Mouse (Mus musculus) heart, embryonic 16.5 days (tissue): Measurements from ENCODE around the gene Nlrc4. TPM values are rescaled to one million over a fixed set of nuclear protein-coding genes. Genes with fewer than 3 reads are reported as not detected.

ENCODE experiments used
- ATAC-seq: fragments of 200-750 bp; cut with Nextera tagmentation; replicated peaks from 2 replicates; pipeline ENCODE4 v1.8.0; 2017; ENCODE audit warnings: moderate number of reproducible peaks; ENCODE audit not compliant: insufficient read depth, low FRiP score; ENCODE audit errors: extremely low read depth
- H3K27ac ChIP-seq: fragments of 300-500 bp; sonication (generic); 2 replicates; pipeline ENCODE4 v1.5.1; 2014; ENCODE audit warnings: mild to moderate bottlenecking, low read length, control low read depth, moderate library complexity
- H3K27me3 ChIP-seq: fragments of 300-500 bp; sonication (generic); 2 replicates; pipeline ENCODE4 v1.6.1; 2014; ENCODE audit warnings: low read length, mixed read lengths; ENCODE audit not compliant: control insufficient read depth, insufficient read depth
- H3K36me3 ChIP-seq: fragments of 300-500 bp; sonication (generic); 2 replicates; pipeline ENCODE4 v1.6.1; 2014; ENCODE audit not compliant: control insufficient read depth, insufficient read depth
- H3K4me1 ChIP-seq: fragments of 300-500 bp; sonication (generic); 2 replicates; pipeline ENCODE4 v1.6.1; 2014; ENCODE audit warnings: low read length, mixed read lengths; ENCODE audit not compliant: control insufficient read depth, insufficient read depth
- H3K4me2 ChIP-seq: fragments of 300-500 bp; sonication (generic); 2 replicates; pipeline ENCODE4 v1.6.1; 2014; ENCODE audit warnings: low read depth, mild to moderate bottlenecking, control low read depth, low read length
- H3K4me3 ChIP-seq: fragments of 300-500 bp; sonication (generic); 2 replicates; pipeline ENCODE4 v1.5.1; 2014; ENCODE audit warnings: mild to moderate bottlenecking, control low read depth, low read length
- H3K9ac ChIP-seq: fragments of 300-500 bp; sonication (generic); 2 replicates; pipeline ENCODE4 v1.6.1; 2014; ENCODE audit warnings: low read length, control low read depth
- H3K9me3 ChIP-seq: fragments of 300-500 bp; sonication (generic); replicated peaks from 2 replicates; pipeline ENCODE4 v1.6.1; 2016; ENCODE audit warnings: low read length; ENCODE audit not compliant: control insufficient read depth
- WGBS: fragments of 180-500 bp; shearing (Covaris S2); extraction: QIAGEN DNeasy Blood & Tissue Kit; methylation state at CpG from one replicate; pipeline ENCODE4 v1.1.7; 2014; 5-methylcytosine and 5-hydroxymethylcytosine counted together
- polyA plus RNA-seq: library from polyadenylated mRNA; unstranded; fragments of >200 nt; fragmentation: Nextera tagmentation; extraction: Ambion mirVana; gene quantifications from 2 replicates; pipeline ENCODE4 v1.2.1, GENCODE M21; 2015

Gene Nlrc4
- polyA plus RNA-seq, 1 experiment from 2014 or later, result 0.28 TPM

DNA sequence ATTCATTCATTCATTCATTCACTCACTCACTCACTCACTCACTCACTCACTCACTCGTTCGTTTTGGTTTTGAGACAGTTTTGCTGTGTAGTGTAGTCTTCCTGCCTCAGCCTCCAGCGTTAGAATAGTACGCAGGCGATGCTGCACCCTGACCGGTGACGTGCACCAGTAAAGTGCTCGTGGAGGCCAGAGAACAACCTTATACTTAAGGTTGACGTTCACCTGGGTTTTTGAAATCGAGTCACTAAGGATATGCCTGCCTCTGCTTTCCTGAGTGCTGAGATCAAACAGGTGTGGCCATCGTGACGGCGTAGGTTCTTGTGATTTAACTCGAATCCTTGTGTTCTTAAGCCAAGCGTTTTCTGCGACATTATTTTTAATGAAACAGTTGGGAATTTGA, 64.1 kb downstream of the Nlrc4 start:
- peak overlapping the region; percentile 75 for H3K9ac ChIP-seq
- peak; percentile 16 for ATAC-seq
- peak overlapping the region; percentile 75 for H3K4me2 ChIP-seq
- H3K36me3 ChIP-seq, result no peaks in the 10 kb centered on the region
- 22% methylated on average over 16 of the region's 16 CpGs for WGBS
- no peaks in the 10 kb centered on the region for H3K9me3 ChIP-seq
- peak overlapping the region; percentile 75 for H3K27ac ChIP-seq
- H3K27me3 ChIP-seq, result no peaks in the 10 kb centered on the region
- H3K4me3 ChIP-seq, result peak overlapping the region; percentile 78
- peaks cover 9% of the 10 kb centered on the region; the same call in 1 of the 2 replicates for H3K4me1 ChIP-seq

DNA sequence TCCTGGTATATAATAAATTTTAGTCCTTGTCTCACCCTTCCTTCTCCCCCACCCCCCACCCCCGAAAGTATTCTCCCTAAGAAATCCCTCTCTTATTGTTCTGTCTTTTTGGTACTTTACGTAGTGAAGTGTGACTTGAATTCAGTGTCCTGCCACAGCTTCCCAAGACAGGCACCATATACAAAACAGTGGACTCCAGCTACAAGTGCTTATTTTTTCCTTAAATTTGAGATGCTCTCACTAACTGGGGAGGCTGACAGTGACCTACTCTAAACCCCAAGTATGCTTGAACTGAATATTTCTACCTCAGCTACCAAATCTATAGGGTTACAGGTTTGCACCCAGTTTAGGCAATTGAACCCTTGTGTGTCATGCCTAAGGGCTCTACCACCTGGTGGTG, 64.6 kb downstream of the Nlrc4 start:
- H3K36me3 ChIP-seq, result no peaks in the 10 kb centered on the region
- no peaks in the 10 kb centered on the region for H3K27me3 ChIP-seq
- no peak overlapping the region for H3K9ac ChIP-seq
- H3K4me1 ChIP-seq, result peaks cover 9% of the 10 kb centered on the region; the same call in 1 of the 2 replicates
- H3K9me3 ChIP-seq, result no peaks in the 10 kb centered on the region
- peak overlapping the region; percentile 75; the same call in 1 of the 2 replicates for H3K4me2 ChIP-seq
- no peak for ATAC-seq
- no peak overlapping the region for H3K27ac ChIP-seq
- WGBS, result 65% methylated on average over 2 of the region's 2 CpGs
- no peak overlapping the region for H3K4me3 ChIP-seq

DNA sequence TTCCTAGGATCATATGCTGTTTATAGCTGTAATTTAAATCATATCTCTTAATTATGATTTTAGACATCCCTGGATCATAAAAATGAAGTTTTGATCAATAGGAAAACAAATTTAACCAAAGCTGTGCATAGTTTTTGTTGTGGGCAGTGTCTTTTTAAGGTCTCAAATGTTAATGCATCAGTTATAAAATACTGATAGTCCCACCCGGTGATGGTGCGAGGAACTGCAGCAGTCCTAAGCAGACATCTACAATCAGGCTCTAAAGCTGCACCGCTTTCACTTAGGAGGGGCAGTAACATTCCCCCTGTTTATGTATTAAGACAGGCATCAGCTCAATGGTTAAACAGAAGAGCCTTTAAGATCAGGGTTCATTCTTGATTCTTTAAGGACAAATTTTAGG, 69.1 kb downstream of the Nlrc4 start:
- Histone ChIP-seq H3K27ac (no peak overlapping the region), H3K4me1 (0 out of 2 replicates have a peak, but pooled peaks cover 2% of the 10 kb centered on the region), H3K4me3 (no peak overlapping the region), H3K9me3 (no peaks in the 10 kb centered on the region), H3K4me2 (no peak overlapping the region), H3K27me3 (no peaks in the 10 kb centered on the region), H3K36me3 (peaks cover 18% of the 10 kb centered on the region), H3K9ac (no peak overlapping the region)
- no peak for ATAC-seq
- WGBS, result 80% methylated on average over 3 of the region's 3 CpGs

DNA sequence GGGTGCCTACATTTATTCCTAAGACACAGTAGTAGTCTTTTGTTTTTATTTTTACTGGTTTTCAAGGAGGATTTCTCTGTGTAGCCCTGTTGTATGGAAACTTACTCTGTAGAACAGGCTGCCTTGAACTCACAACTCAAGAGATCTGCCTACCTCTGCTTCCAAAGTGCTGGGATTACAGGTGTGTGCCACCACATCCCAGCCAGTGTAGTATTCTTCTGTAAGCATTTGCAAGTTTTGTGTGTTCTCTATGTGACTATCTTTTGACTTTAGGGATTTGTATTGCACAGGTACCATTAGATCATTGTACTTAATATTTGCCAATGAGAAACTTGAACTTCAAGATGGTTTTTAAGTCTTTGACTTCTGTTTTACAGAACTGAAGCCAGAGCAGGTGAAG, 72.3 kb downstream of the Nlrc4 start:
- peaks cover 31% of the 10 kb centered on the region for H3K36me3 ChIP-seq
- ATAC-seq, result no peak
- no peak overlapping the region for H3K4me2 ChIP-seq
- no peaks in the 10 kb centered on the region for H3K27me3 ChIP-seq
- H3K9ac ChIP-seq, result no peak overlapping the region
- H3K27ac ChIP-seq, result no peak overlapping the region
- H3K9me3 ChIP-seq, result no peaks in the 10 kb centered on the region
- H3K4me3 ChIP-seq, result no peak overlapping the region
- no peaks in the 10 kb centered on the region for H3K4me1 ChIP-seq

DNA sequence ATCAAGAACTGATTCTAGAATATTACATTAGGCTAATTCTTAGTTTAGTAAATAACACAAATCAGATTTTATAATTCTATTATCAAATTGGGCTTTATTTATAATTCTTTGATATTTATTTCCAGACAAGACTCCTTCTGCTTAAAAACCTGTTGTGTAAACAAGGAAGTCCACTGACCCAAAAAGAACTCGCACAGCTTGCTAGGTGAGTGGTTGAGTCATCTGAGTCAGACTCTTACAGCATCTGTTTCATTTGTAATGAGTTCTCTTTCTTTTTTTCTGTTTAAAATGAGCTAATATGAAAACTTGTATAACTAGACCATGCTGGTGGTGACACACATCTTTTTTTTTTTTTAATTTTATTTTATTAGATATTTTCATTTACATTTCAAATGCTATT, 82.0 kb downstream of the Nlrc4 start:
- Histone ChIP-seq H3K9ac (no peak overlapping the region), H3K4me2 (no peak overlapping the region), H3K4me3 (no peak overlapping the region), H3K27me3 (no peaks in the 10 kb centered on the region), H3K9me3 (no peaks in the 10 kb centered on the region), H3K27ac (no peak overlapping the region), H3K4me1 (no peaks in the 10 kb centered on the region), H3K36me3 (peaks cover 39% of the 10 kb centered on the region)
- ATAC-seq, result no peak
- WGBS, result 90% methylated on average over 1 of the region's 1 CpGs

Other genes starting within 250 kb of the Nlrc4 start
- 71.4 and 72.2 TPM in 2 replicates for gene Memo1, start 163.6 kb downstream of the Nlrc4 start, polyA plus RNA-seq
- 184 and 188 TPM in 2 replicates for gene Dpy30, start 135.2 kb downstream of the Nlrc4 start, polyA plus RNA-seq
- gene Spast, start 120.2 kb downstream of the Nlrc4 start, polyA plus RNA-seq, result 9.1 and 9.4 TPM in 2 replicates
- gene Slc30a6, start 63.5 kb downstream of the Nlrc4 start, polyA plus RNA-seq, result 25.9 and 26.7 TPM in 2 replicates
- 52.7 and 56.6 TPM in 2 replicates for gene Yipf4, start 30.4 kb upstream of the Nlrc4 start, polyA plus RNA-seq
- gene Birc6, start 69.2 kb upstream of the Nlrc4 start, polyA plus RNA-seq, result 46.6 and 51.8 TPM in 2 replicates